Mouse (Mus musculus): ENCODE data around the gene Wars. TPM values are rescaled to one million over a fixed set of nuclear protein-coding genes. Genes with fewer than 3 reads are reported as not detected.

The Wars gene
- total RNA-seq, 1 experiment from 2014 or later = 50.3 TPM

GRCm38 (mm10) chr12:108826282-108826957 lies 67.6 kb downstream of the Wars start:
- DNase-seq = no peak

- DNase-seq = no peak
These were observed 68.3 kb downstream of the Wars start for GRCm38 (mm10) chr12:108825561-108826224.

- DNase-seq = no peak
These were observed 69.6 kb downstream of the Wars start for GRCm38 (mm10) chr12:108824225-108824874.

GRCm38 (mm10) chr12:108823036-108823435 lies 70.9 kb downstream of the Wars start:
- no peak for DNase-seq

- DNase-seq = no peak
These were observed 73.5 kb downstream of the Wars start for GRCm38 (mm10) chr12:108820461-108820860.

- no peak for DNase-seq
These were observed 77.4 kb downstream of the Wars start for GRCm38 (mm10) chr12:108816569-108816968.

GRCm38 (mm10) chr12:108814470-108814869 lies 79.5 kb downstream of the Wars start:
- DNase-seq = no peak

- no peak for DNase-seq
These were observed 81.5 kb downstream of the Wars start for GRCm38 (mm10) chr12:108812463-108812862.

- DNase-seq = peak; percentile 50
These were observed 82.8 kb downstream of the Wars start for GRCm38 (mm10) chr12:108811133-108811532.

- DNase-seq = no peak
These were observed 83.7 kb downstream of the Wars start for GRCm38 (mm10) chr12:108810309-108810708.

Small RNA genes within 50 kb of the gene (microRNA-seq; reads per million reads assigned to microRNA genes)
- 78.0 to 79.3 reads per million in 2 experiments for gene Mir345

Other genes with a start within 250 kb of the Wars start
- gene Degs2, start 191.9 kb downstream of the Wars start, total RNA-seq (2021) = not detected in 2 replicates
- gene Yy1, start 101.2 kb downstream of the Wars start, total RNA-seq (2021) = 74.2 and 77.6 TPM in 2 replicates
- gene Slc25a29, start 58.3 kb downstream of the Wars start, total RNA-seq (2021) = 13.5 and 16.2 TPM in 2 replicates
- 16.3 and 33.9 TPM in 2 replicates for gene Slc25a47, start 58.1 kb downstream of the Wars start, total RNA-seq (2021)
- 4.9 and 6.7 TPM in 2 replicates for gene Wdr25, start 543 bp downstream of the Wars start, total RNA-seq (2021)
- 5.8 and 8.3 TPM in 2 replicates for gene Begain, start 174.0 kb upstream of the Wars start, total RNA-seq (2021)

Data from adrenal gland, postnatal 14 days (tissue).